Mouse (Mus musculus) ES-E14 (cell line): ENCODE measurements at regions not wholly inside any gene's neighbourhood (a gene's known extent, or its start where the extent isn't known, plus 50 kb on each side); places are given as distances from the start of the nearest gene placed in this dataset.
"Not testable (repeated sequence)": the region's sequence is repeated elsewhere in the genome, so short reads cannot be mapped to it uniquely, and the experiment has no call there.

ENCODE experiments used
- DNase-seq: peaks from one replicate; pipeline ENCODE4 v3.0.0-alpha.2; 2013; ENCODE audit warnings: low read depth, low spot score
- H3K27ac ChIP-seq: 2 replicates; pipeline ENCODE4 v1.5.1; 2012; ENCODE audit warnings: low read depth, mild to moderate bottlenecking, low read length, moderate library complexity, mixed read lengths; ENCODE audit not compliant: poor library complexity, insufficient read depth, severe bottlenecking
- H3K36me3 ChIP-seq: 2 replicates; pipeline ENCODE4 v1.6.1; 2012; ENCODE audit warnings: mild to moderate bottlenecking, low read length, moderate library complexity, mixed read lengths; ENCODE audit not compliant: control insufficient read depth, poor library complexity, insufficient read depth, severe bottlenecking
- H3K4me1 ChIP-seq, 2 experiments: fragments of 150-350 bp in 1 of 2; sonication (generic) in 1 of 2; 2 replicates each; pipeline ENCODE4 v1.6.1; 2012; ENCODE audit warnings: low read length in 2 of 2, mild to moderate bottlenecking in 1 of 2, mixed read lengths in 1 of 2; ENCODE audit not compliant: control insufficient read depth in 2 of 2, insufficient read depth in 2 of 2, poor library complexity in 1 of 2
- H3K4me3 ChIP-seq, 2 experiments: fragments of 150-350 bp in 1 of 2; sonication (generic) in 1 of 2; 2 replicates each; pipeline ENCODE4 v1.5.1; 2012; ENCODE audit warnings: low read length in 2 of 2, low read depth in 1 of 2, mild to moderate bottlenecking in 1 of 2, mixed read lengths in 1 of 2; ENCODE audit not compliant: insufficient read depth in 1 of 2, poor library complexity in 1 of 2, severe bottlenecking in 1 of 2
- H3K9ac ChIP-seq: 2 replicates; pipeline ENCODE4 v1.6.1; 2012; ENCODE audit warnings: low read depth, mild to moderate bottlenecking, low read length, mixed read lengths; ENCODE audit not compliant: poor library complexity, insufficient read depth, severe bottlenecking
- H3K9me3 ChIP-seq: fragments of 150-350 bp; sonication (generic); 2 replicates; pipeline ENCODE4 v1.6.1; 2012; ENCODE audit warnings: low read depth, mild to moderate bottlenecking, low read length; ENCODE audit not compliant: control insufficient read depth, insufficient read depth
- CHD2 ChIP-seq: IDR thresholded peaks from 2 replicates; pipeline ENCODE4 v1.6.1; 2014; ENCODE audit warnings: mild to moderate bottlenecking, low read depth, low read length, inconsistent platforms
- HCFC1 ChIP-seq: IDR thresholded peaks from 2 replicates; pipeline ENCODE4 v1.6.1; 2012; ENCODE audit warnings: low read length, inconsistent platforms, borderline replicate concordance; ENCODE audit not compliant: insufficient read depth
- MAFK ChIP-seq: IDR thresholded peaks from 2 replicates; pipeline ENCODE4 v1.6.1; 2014; ENCODE audit warnings: mild to moderate bottlenecking, low read depth, low read length, inconsistent platforms; ENCODE audit not compliant: insufficient read depth
- ZC3H11A ChIP-seq: IDR thresholded peaks from 2 replicates; pipeline ENCODE4 v1.6.1; 2012; ENCODE audit warnings: low read depth, mild to moderate bottlenecking, inconsistent platforms, low read length, borderline replicate concordance
- ZNF384 ChIP-seq: IDR thresholded peaks from 2 replicates; pipeline ENCODE4 v1.6.1; 2012; ENCODE audit warnings: low read depth, low read length, inconsistent platforms
- in situ Hi-C, 2 experiments: fragments of 600-800 bp; cut with MboI; formaldehyde crosslinking; loops; one replicate each; pipeline ENCODE4 v1.15.1; 2025; ENCODE audit warnings: low sequenced_read_pairs in 2 of 2, inconsistent platforms in 1 of 2; ENCODE audit not compliant: unreplicated experiment in 2 of 2

DNA sequence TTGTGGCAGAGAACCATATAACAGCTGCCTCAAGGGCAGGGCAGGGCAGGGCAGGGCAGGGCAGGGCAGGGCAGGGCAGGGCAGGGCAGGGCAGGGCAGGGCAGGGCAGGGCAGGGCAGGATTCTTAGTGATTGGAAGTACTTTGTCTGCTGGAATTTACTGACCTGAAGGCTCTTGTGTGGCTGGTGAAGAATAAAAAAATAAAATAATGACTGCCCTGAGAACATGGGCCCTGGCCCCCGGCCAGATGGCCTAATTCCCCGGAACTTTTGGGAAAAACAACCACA is 169.3 kb downstream of the Qk start:
- DNase-seq, H3K4me3 ChIP-seq, H3K9me3 ChIP-seq, H3K36me3 ChIP-seq, in situ Hi-C loops, H3K9ac ChIP-seq, H3K27ac ChIP-seq, H3K4me1 ChIP-seq: not testable (repeated sequence)

- no peaks in the 10 kb centered on the region for H3K4me1 ChIP-seq
Measured at GRCm38 (mm10) chr17:10149682-10150402, 169.8 kb downstream of the Qk start.

DNA sequence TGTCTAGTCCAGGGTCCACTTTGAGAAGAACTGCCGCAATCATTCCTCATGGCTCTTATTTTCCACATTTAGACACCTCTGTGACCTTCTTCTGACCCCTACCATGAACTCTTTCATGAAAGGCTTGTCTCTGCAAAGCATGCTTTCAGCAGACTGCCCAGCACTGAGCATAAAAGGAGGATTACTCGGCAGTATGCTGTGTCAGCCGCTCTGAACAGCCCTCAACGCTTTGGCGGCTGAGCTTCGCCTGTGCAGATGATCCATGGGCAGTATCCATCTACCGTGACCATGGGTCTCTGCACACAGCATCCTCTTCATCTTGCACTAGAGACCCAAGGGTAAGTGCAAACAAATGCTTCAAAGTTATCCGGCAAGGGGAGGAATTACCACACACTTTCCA is 172.5 kb downstream of the Qk start:
- no peak overlapping the region for H3K27ac ChIP-seq
- DNase-seq, result no peak

More at GRCm38 (mm10) chr17:10149682-10150402, 169.8 kb downstream of the Qk start:
- no peaks in the 10 kb centered on the region for H3K9me3 ChIP-seq
- TF ChIP-seq MAFK (peak; percentile 69; the same call in 1 of the 2 replicates), ZNF384 (no peak), CHD2 (no peak)
- H3K27ac ChIP-seq, result no peak overlapping the region
- H3K4me3 ChIP-seq, result no peak overlapping the region
- no peaks in the 10 kb centered on the region for H3K36me3 ChIP-seq
- in situ Hi-C loops, result no loop called here
- H3K9ac ChIP-seq, result no peak overlapping the region
- no peak for DNase-seq

GRCm38 (mm10) chr17:10146576-10146975 is 173.1 kb downstream of the Qk start:
- no peak overlapping the region for H3K27ac ChIP-seq
- H3K4me3 ChIP-seq, result no peak overlapping the region
- no peak overlapping the region for H3K9ac ChIP-seq
- no peaks in the 10 kb centered on the region for H3K4me1 ChIP-seq
- H3K36me3 ChIP-seq, result no peaks in the 10 kb centered on the region
- no peaks in the 10 kb centered on the region for H3K9me3 ChIP-seq
- TF ChIP-seq MAFK, result no peak
- no peak for TF ChIP-seq ZNF384
- no peak for TF ChIP-seq CHD2
- TF ChIP-seq HCFC1, result no peak
- TF ChIP-seq ZC3H11A, result no peak
- in situ Hi-C loops, result no loop called here
- no peak for DNase-seq

More for the DNA sequence above, 172.5 kb downstream of the Qk start:
- Histone ChIP-seq H3K9ac (no peak overlapping the region), H3K4me3 (no peak overlapping the region), H3K4me1 (no peaks in the 10 kb centered on the region), H3K36me3 (no peaks in the 10 kb centered on the region), H3K9me3 (no peaks in the 10 kb centered on the region)
- TF ChIP-seq MAFK (no peak), CHD2 (no peak), ZNF384 (no peak), HCFC1 (no peak), ZC3H11A (no peak)
- in situ Hi-C loops, result no loop called here

- TF ChIP-seq ZNF384 (no peak), HCFC1 (no peak), ZC3H11A (no peak), MAFK (no peak), CHD2 (no peak)
- Histone ChIP-seq H3K9ac (no peak overlapping the region), H3K36me3 (no peaks in the 10 kb centered on the region), H3K9me3 (no peaks in the 10 kb centered on the region), H3K4me1 (no peaks in the 10 kb centered on the region), H3K4me3 (no peak overlapping the region), H3K27ac (no peak overlapping the region)
- in situ Hi-C loops, result no loop called here
- DNase-seq, result no peak
Measured at GRCm38 (mm10) chr17:10138847-10139246, 180.8 kb downstream of the Qk start.
